Mouse (Mus musculus) c-Kit-positive CD71-positive TER-119-positive erythroid progenitor cells, embryonic 14.5 days (primary cell): ENCODE results near the gene Man2a2.
"Not testable (repeated sequence)": the region's sequence is repeated elsewhere in the genome, so short reads cannot be mapped to it uniquely, and the experiment has no call there.

Experiments used
- DNase-seq: peaks from one replicate; pipeline ENCODE4 v3.0.0-alpha.2; 2013; ENCODE audit warnings: low spot score

The Man2a2 gene

GRCm38 (mm10) chr7:80400099-80400498, 28.9 kb upstream of the Man2a2 start:
- DNase-seq = no peak

DNA sequence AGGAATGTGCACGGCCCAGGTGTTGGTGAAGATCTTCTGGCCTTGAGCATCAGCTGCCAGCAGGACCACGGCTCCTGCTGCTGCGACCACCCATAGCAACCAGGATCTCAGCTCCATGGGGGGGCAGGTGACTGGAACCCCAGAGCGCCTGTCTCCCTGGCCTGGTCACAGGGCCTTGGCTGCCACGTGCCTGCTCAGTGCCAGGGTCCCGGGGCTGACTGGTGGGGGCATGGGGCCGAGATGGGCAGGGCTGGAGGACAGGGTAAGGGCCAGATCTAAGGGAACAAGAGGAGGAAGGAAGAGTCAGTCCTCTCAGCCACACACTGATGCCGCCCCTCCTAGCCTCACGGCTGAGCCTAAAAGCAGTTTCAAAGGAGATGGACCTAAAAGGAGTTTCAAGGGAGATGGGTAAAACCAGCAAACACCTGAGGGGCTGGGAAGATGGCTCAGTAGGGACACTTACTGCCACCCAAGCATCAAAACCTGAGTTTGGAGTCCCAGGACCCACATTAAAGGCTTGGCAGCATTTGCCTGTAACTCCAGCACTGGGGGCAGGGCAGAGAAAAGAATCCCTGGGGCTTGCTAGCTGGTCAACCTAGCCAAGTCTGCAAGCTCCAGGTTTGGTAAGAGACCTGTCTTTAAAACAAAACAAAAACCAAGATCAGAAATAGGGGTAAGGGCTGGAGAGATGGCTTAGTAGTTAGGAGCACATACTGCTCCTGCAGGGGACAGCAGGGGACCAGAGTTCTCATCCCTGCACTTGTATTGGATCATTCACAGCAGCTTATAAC, 27.7 kb upstream of the Man2a2 start:
- no peak for DNase-seq

GRCm38 (mm10) chr7:80397986-80398385, 26.8 kb upstream of the Man2a2 start:
- DNase-seq = no peak

DNA sequence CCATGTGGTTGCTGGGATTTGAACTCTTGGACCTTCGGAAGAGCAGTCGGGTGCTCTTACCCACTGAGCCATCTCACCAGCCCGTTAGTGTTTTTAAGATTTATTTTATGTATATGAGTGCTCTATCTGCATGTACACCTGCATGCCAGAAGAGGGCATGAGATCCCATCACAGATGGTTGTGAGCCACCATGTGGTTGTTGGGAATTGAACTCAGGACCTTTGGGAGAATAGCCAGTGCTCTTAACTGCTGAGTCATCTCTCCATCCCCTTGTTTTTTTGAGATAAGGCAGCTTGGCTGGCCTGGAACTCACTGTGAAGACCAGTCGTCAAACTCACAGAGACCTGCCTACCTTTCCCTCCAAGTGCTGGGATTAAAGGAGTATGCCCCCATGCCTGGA, 25.3 kb upstream of the Man2a2 start:
- not testable (repeated sequence) for DNase-seq

- DNase-seq = no peak
These were observed 23.4 kb upstream of the Man2a2 start for GRCm38 (mm10) chr7:80394600-80394999.

DNA sequence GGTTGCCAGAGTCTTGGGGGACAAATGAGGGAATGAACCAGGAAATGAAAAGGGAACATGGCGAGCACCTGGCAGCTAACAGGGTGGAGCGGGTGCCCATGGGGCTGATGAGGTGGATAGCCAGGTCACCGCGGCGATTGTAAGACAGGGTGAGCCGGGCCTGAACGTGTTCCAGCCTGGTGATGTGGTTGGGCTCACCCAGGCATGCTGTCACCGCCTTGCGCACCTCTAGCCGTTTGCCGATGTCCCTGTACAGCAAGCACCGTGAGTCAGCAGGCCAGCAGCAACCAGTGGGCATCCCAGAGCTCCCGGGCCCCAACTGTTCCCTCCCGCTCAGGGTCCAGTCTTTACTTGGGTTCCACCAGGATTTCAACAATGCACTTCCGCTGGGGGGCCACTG, 20.9 kb upstream of the Man2a2 start:
- DNase-seq = no peak

DNA sequence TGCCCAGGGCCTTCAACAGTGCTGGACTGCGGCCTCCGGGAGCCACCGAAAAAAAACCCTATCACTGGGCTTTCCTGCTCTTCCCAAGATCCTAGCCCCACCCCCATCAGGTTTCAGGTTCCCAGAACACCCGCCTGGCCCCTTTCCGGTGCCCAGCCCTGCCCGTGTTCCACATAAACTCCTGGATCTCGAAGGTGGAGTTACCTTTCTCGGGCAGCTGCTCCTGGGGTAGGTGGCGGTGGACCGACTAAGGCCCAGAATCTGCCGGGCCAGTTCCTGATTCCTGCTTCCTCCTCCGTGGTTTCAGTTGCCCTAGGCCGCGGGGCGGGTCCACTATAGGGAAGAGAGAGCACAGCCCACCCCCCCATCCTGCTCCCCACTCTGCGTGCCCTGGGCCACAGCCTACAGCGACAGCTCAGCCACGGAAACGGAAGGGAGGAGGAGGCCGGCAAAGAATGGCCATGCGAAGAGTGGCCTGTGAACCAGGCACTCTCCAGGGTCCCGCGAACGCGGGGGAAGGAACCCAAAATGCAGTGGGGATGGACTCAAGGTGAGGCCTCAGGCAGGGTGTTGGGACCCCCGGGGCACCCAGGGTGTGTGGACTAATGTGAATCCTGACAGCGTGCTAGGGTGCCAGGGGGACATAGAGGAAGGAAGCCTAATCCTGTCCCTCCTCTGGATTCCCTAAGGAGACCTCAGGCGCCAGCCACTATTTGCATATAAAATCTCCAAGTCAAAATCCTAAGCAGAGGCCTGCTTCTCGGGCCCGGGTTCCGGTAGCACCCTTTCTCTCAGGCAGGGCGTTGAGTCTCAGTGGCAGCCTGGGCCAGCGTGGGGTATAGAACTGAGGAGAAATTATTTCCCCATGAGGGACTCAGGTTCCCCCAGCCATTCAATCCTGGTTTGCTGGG, 16.7 kb upstream of the Man2a2 start, which contains the start of gene Fes:
Gene Fes (minus strand): TSS at position 314 of the 911 bp plus-strand sequence.
- DNase-seq = no peak

GRCm38 (mm10) chr7:80387033-80387632, 16.0 kb upstream of the Man2a2 start:
- DNase-seq = no peak

- DNase-seq = peak; percentile 81
These were observed 15.2 kb upstream of the Man2a2 start for GRCm38 (mm10) chr7:80386235-80386930.

DNA sequence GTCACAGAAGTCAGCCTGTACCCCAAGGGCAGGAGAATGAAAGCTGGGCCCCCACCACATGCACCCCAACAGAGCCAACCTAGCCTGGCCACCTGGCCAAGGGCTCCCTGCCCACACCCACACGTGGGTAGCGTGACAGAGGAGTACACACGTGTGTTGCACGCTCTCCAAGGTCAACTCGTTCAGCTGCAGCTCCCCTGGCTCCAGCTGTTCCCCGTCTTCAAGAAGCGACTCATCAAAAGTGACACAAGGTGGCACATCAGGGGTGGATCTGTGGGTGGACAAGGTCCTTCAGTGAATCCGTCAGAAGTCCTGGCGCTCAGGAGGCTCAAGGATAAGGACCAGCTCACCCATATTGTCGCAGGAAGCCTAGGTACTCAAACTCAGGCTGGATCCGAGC, 11.7 kb upstream of the Man2a2 start:
- DNase-seq = no peak

- no peak for DNase-seq
These were observed 8.4 kb upstream of the Man2a2 start for GRCm38 (mm10) chr7:80379531-80379930.

DNA sequence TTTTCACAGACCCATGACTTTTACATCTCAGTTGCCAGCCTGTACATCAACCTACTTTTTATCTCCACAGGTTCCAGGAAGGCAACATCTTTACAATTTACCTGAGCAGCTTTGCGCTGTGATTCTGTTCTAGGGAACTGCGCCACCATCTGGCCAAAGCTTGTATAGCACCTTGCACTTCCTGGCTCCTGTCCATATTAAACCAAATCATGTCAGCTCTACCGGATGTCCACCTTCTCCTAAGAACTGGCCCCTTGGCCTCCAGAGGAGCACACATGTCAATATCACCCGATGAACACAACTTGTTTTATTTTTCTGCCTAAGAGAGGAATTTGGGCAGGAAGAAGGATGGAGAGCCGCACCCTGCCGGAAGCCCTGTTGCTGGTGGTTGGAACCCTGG, 6.3 kb upstream of the Man2a2 start:
- DNase-seq = peak; percentile 57

GRCm38 (mm10) chr7:80376192-80376591, 5.0 kb upstream of the Man2a2 start:
- DNase-seq = no peak

- DNase-seq = no peak
These were observed 4.3 kb upstream of the Man2a2 start for GRCm38 (mm10) chr7:80375376-80376039.

GRCm38 (mm10) chr7:80374733-80375132, 3.6 kb upstream of the Man2a2 start:
- no peak for DNase-seq

DNA sequence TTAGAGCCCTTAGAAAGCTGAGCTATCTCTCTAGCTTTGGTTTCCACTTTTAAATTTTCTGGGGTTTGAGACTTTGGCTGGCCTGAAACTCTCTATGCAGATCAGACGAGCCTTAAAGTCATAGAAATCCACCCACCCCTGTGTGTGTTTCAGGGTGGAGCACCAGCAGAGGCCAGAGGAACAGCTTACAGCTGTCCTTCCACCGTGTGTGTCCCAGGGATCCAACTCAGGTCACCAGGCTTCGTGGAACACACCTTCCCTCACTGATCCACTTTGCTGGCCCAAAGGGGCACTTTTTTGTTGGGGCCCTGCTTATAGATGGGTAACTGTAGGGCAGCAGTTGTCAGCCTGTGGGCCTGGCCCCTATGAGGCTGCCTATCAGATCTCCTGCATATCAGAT, 3.1 kb upstream of the Man2a2 start:
- no peak for DNase-seq

DNA sequence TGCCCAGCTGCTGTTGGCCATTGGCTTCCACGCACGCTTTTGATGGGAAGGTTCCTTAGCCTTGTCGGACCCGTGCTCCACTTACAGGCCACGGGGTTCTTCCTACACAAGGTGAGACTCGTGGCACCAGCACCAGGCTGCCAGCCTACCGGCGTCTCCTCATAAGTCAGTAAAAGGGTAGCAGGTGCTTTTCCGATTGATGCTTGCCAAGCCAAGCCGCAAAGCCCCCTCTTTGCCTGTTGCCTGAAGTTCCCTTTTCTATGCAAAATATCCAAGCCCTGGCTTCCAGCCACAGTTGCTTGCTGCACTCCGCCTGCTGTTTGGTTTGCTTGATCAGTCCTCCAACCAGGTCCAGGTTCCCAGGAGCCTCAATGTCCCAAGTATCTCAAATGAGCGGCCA, 2.7 kb upstream of the Man2a2 start:
- no peak for DNase-seq

GRCm38 (mm10) chr7:80373352-80373751, 2.2 kb upstream of the Man2a2 start:
- DNase-seq = no peak

DNA sequence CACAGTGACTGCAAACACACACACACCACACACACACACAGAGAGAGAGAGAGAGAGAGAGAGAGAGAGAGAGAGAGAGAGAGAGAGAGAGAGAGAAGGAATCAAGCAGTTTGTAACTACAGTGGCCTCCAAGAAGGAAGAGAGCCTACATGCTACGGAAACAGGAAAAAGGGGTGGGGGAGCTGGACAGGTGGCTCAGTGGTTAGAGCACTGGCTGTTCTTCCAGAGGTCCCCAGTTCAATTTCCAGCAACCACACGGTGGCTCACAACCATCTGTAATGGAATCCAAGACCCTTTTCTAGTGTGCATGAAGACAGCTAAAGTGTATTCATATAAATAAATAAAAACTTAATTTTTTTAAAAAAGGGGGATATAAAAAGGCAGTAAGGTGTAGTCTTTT, 1.5 kb upstream of the Man2a2 start:
- no peak for DNase-seq

- no peak for DNase-seq
These were observed 991 bp upstream of the Man2a2 start for GRCm38 (mm10) chr7:80372166-80372565.

GRCm38 (mm10) chr7:80370649-80371040, 530 bp downstream of the Man2a2 start:
- DNase-seq = no peak
